Mouse (Mus musculus) cortical plate, adult 2 months (tissue): ENCODE results near the gene Pdcd2.

Source experiments
- CTCF ChIP-seq: fragments of 200-500 bp; IDR thresholded peaks from 2 replicates; pipeline ENCODE4 v1.5.1; 2011; ENCODE audit warnings: mild to moderate bottlenecking, control low read depth, low read length; ENCODE audit not compliant: insufficient read depth; ENCODE audit errors: extremely low read depth
- POLR2A ChIP-seq: fragments of 200-500 bp; IDR thresholded peaks from 2 replicates; pipeline ENCODE4 v1.6.1; 2011; ENCODE audit warnings: mild to moderate bottlenecking, low read length, control low read depth; ENCODE audit not compliant: insufficient read depth; ENCODE audit errors: extremely low read depth

GRCm38 (mm10) chr17:15490542-15490941 lies 36.6 kb downstream of the Pdcd2 start:
- no peak for TF ChIP-seq CTCF
- TF ChIP-seq POLR2A = no peak
